Mouse (Mus musculus): ENCODE measurements around the gene Vsig8.

DNA sequence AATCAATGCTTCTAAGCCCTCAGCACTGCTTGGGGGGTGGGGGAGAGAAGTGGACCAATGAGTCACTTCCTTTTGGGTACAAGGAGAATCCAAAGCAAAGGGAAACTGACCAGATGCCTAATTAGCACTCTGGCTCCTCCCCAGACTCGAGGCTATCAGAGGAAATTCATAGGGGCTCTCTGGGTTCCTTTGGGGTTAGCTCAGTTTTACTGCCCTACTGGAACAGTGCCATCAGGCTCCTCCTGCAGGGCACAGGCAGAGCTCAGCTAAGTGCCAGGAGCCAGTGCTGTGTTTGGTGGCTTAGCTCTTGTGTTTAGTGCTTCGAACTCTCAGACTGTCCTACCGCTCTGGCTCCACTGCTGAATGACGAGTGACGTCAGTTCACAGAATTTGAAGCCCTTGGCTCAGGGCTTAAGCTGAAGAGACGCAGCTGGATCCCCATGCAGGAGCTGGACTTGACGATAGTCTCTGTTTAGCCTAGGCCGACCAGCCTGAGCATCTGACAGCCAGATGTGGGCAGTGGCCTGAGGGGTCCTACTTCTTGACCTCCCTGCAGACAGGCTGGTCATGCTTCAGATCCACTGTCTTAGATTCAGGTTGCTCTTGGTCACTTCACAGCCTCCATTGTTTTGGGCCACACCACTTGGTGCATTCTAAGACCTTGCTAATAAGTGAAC lies 25.1 kb upstream of the Vsig8 start:
- TF ChIP-seq CTCF (IDR thresholded peaks at IDR 0.05; ENCODE audit: borderline replicate concordance, extremely low read depth, insufficient read depth, insufficient read length) (no peak), POLR2A (IDR thresholded peaks at IDR 0.05; ENCODE audit: borderline replicate concordance, extremely low read depth, insufficient read depth, insufficient read length, poor library complexity, severe bottlenecking) (no peak)
